11 mouse cellular contexts compared by ENCODE assay signal in genomic region chr2:27693684-27694083, GRCm38 (mm10). TPM values are rescaled to one million over a fixed set of nuclear protein-coding genes. Genes with fewer than 3 reads are reported as not detected.
DNase-seq lines count a peak whose midpoint lies in the region; ATAC-seq and TF ChIP-seq lines count a peak whose summit lies in the region.
"Had no signal": no experiment of that assay in that cellular context is flagged by ENCODE, and none has a peak within 500 bp of the region (broad histone marks: within the 10 kb centered on the region; RNA-seq: fewer than 3 reads in every experiment).

No protein-coding gene starts in this region.

- H3K27me3 ChIP-seq in heart, embryonic 11.5 days (ENCODE audit: control insufficient read depth, insufficient read depth, low read length) = peaks cover 12% of the 10 kb centered on the region
- no peaks in the 10 kb centered on the region for H3K27me3 ChIP-seq in midbrain, embryonic 13.5 days
- H3K27me3 ChIP-seq: midbrain, embryonic 15.5 days had no signal

- H3K27ac ChIP-seq in heart, embryonic 11.5 days (ENCODE audit: low read depth, low read length) = peak overlapping the region; percentile 37; the same call in 1 of the 2 replicates
- H3K27ac ChIP-seq in midbrain, embryonic 13.5 days = no peak overlapping the region
- H3K27ac ChIP-seq: midbrain, embryonic 15.5 days had no signal

- ATAC-seq in heart, embryonic 11.5 days (replicated peaks; ENCODE audit: insufficient number of reproducible peaks, low FRiP score, low TSS enrichment) = no peak
- peak; percentile 36 for ATAC-seq in megakaryocyte progenitor cell, adult 5-6 weeks (replicated peaks; ENCODE audit: poor library complexity)
- no peak for ATAC-seq in midbrain, embryonic 13.5 days
- ATAC-seq: midbrain, embryonic 15.5 days had no signal

- DNase-seq in heart, postnatal 14 days = no peak
- DNase-seq in lung, postnatal 36 days = peak; percentile 57
- DNase-seq in lung, adult 2 months = no peak
- DNase-seq in thymus, postnatal 36 days = peak; percentile 62 to 72
- DNase-seq in kidney, postnatal 10 days = no peak
- DNase-seq: cerebellum, postnatal 36 days; right cerebral cortex, postnatal 4 days had no signal

- no peak overlapping the region for H3K9ac ChIP-seq in heart, embryonic 11.5 days (ENCODE audit: low read depth, low read length)
- no peak overlapping the region for H3K9ac ChIP-seq in midbrain, embryonic 13.5 days (replicated peaks)
- H3K9ac ChIP-seq: midbrain, embryonic 15.5 days had no signal

- intact Hi-C loops in heart, postnatal 14 days (cut with DNase I) = no loop called here

- H3K9me3 ChIP-seq in heart, embryonic 11.5 days (replicated peaks; ENCODE audit: control insufficient read depth, low read length) = no peaks in the 10 kb centered on the region
- H3K9me3 ChIP-seq in midbrain, embryonic 13.5 days = no peaks in the 10 kb centered on the region
- H3K9me3 ChIP-seq: midbrain, embryonic 15.5 days had no signal

- no peak for TF ChIP-seq CTCF in lung, adult 2 months (IDR thresholded peaks at IDR 0.05; ENCODE audit: insufficient read depth, low read length)

- no peaks in the 10 kb centered on the region for H3K36me3 ChIP-seq in heart, embryonic 11.5 days (ENCODE audit: control insufficient read depth, insufficient read depth, low read length)
- no peaks in the 10 kb centered on the region for H3K36me3 ChIP-seq in midbrain, embryonic 13.5 days
- H3K36me3 ChIP-seq: midbrain, embryonic 15.5 days had no signal

- H3K4me3 ChIP-seq in heart, embryonic 11.5 days (ENCODE audit: low read depth, low read length) = no peak overlapping the region
- H3K4me3 ChIP-seq in lung, adult 2 months (replicated peaks; ENCODE audit: extremely low read depth, low read depth, low read length) = no peak overlapping the region
- H3K4me3 ChIP-seq in midbrain, embryonic 13.5 days (replicated peaks) = no peak overlapping the region
- H3K4me3 ChIP-seq: midbrain, embryonic 15.5 days had no signal

- no peak for TF ChIP-seq POLR2A in lung, adult 2 months (IDR thresholded peaks at IDR 0.05; ENCODE audit: borderline replicate concordance, extremely low read depth, low read depth, low read length)

- 53% methylated on average over 6 of the region's 6 CpGs for WGBS in heart, embryonic 11.5 days (ENCODE audit: insufficient replicate concordance)
- 67% methylated on average over 6 of the region's 6 CpGs for WGBS in lung, adult 2 months
- WGBS in midbrain, embryonic 13.5 days = 92% methylated on average over 6 of the region's 6 CpGs

- H3K4me1 ChIP-seq in heart, embryonic 11.5 days (ENCODE audit: control insufficient read depth, insufficient read depth, low read length) = peaks cover 66% of the 10 kb centered on the region
- H3K4me1 ChIP-seq in lung, adult 2 months (ENCODE audit: control insufficient read depth, insufficient read depth, low read length) = peaks cover 49% of the 10 kb centered on the region
- peaks cover 30% of the 10 kb centered on the region for H3K4me1 ChIP-seq in midbrain, embryonic 13.5 days (replicated peaks)

- no peak overlapping the region for H3K4me2 ChIP-seq in heart, embryonic 11.5 days
- no peak overlapping the region for H3K4me2 ChIP-seq in midbrain, embryonic 13.5 days (replicated peaks)
- H3K4me2 ChIP-seq: midbrain, embryonic 15.5 days had no signal

RNA-seq across cellular contexts. Expression of gene Rxra, which starts 17.4 kb away (rescaled TPM):
- 4.2 and 5.2 TPM in 2 replicates for polyA plus RNA-seq in heart, embryonic 11.5 days (2014; fragmentation: Nextera tagmentation; extraction: Ambion mirVana)
- 10 to 100 TPM; 38.8 to 42.2 TPM for total RNA-seq in heart, postnatal 14 days (2021)
- 71.3 and 81.8 TPM in 2 replicates for polyA plus RNA-seq in lung, adult 2 months (2012; rRNA removed)
- total RNA-seq in megakaryocyte progenitor cell, adult 5-6 weeks (2015) = 1.1 and 1.2 TPM in 2 replicates
- total RNA-seq in megakaryocyte progenitor cell, adult 5-6 weeks (2017) = 1.9 and 2.5 TPM in 2 replicates
- 4.0 and 4.4 TPM in 2 replicates for polyA plus RNA-seq in midbrain, embryonic 13.5 days (2015; fragmentation: Nextera tagmentation; extraction: Ambion mirVana)

Comparison
In these comparisons a context has a peak if more than half of its experiments do, and no peak if none do; other contexts are left out.
1. DNase-seq: peak in lung, postnatal 36 days (single experiment) and thymus, postnatal 36 days (2 of 2); none in heart, postnatal 14 days (0 of 2), lung, adult 2 months (single experiment) and kidney, postnatal 10 days (single experiment).
2. RNA of gene Rxra, which starts 17.4 kb away (polyA plus RNA-seq): 71.3 to 81.8 TPM in lung, adult 2 months; 4.0 to 4.4 TPM in midbrain, embryonic 13.5 days and 4.2 to 5.2 TPM in heart, embryonic 11.5 days; every median in the first group is over 10 times any median in the second.